Mouse (Mus musculus): ENCODE data around the gene Lias. TPM values are rescaled to one million over a fixed set of nuclear protein-coding genes. Genes with fewer than 3 reads are reported as not detected.
A peak's percentile ranks its signal among the peaks of the same experiment; 100 is the strongest.

Lias gene
- polyA plus RNA-seq, 1 experiment from 2014 or later = 62.5 TPM

GRCm38 (mm10) chr5:65434471-65435362 is 43.4 kb downstream of the Lias start:
- no peaks in the 10 kb centered on the region for H3K27me3 ChIP-seq
- peaks cover 14% of the 10 kb centered on the region for H3K4me1 ChIP-seq
- H3K4me3 ChIP-seq = peak overlapping the region; percentile 84
- H3K4me2 ChIP-seq (replicated peaks) = peak overlapping the region; percentile 86
- no peaks in the 10 kb centered on the region for H3K9me3 ChIP-seq
- peak; percentile 14; the same call in 1 of the 2 replicates for ATAC-seq (replicated peaks)
- H3K36me3 ChIP-seq = no peaks in the 10 kb centered on the region
- 2% methylated on average over 15 of the region's 15 CpGs for WGBS
- peak overlapping the region; percentile 87 for H3K9ac ChIP-seq (replicated peaks)
- H3K27ac ChIP-seq (replicated peaks) = peak overlapping the region; percentile 79

DNA sequence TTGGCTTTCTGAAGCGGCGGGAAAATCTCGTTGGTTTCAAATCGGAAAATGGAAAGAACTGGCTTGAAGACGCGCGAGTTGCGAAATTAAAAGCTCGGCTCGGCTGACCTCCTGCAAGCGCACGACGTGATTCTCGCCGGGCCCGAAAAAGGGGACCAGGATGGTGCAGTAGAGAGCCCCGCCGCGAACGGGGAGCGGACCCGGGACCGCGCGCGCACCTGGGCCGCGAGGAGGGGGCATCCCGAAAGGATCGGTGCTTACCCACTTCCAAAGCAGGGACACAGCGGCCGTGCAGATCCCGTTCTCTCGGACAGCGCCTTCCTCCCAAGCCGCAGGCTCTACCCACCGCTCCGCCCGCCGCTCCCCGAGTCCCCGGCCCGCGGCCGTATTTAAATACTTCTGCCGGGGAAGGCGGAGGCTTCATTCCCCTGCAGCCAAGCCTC is 44.1 kb downstream of the Lias start:
- Histone ChIP-seq H3K9me3 (no peaks in the 10 kb centered on the region), H3K9ac (replicated peaks) (peak overlapping the region; percentile 87), H3K27ac (replicated peaks) (peak overlapping the region; percentile 79), H3K4me3 (peak overlapping the region; percentile 84), H3K4me1 (peaks cover 14% of the 10 kb centered on the region), H3K4me2 (replicated peaks) (peak overlapping the region; percentile 86), H3K27me3 (no peaks in the 10 kb centered on the region), H3K36me3 (no peaks in the 10 kb centered on the region)
- WGBS = under 1% methylated on average over 46 of the region's 47 CpGs
- ATAC-seq (replicated peaks) = no peak

DNA sequence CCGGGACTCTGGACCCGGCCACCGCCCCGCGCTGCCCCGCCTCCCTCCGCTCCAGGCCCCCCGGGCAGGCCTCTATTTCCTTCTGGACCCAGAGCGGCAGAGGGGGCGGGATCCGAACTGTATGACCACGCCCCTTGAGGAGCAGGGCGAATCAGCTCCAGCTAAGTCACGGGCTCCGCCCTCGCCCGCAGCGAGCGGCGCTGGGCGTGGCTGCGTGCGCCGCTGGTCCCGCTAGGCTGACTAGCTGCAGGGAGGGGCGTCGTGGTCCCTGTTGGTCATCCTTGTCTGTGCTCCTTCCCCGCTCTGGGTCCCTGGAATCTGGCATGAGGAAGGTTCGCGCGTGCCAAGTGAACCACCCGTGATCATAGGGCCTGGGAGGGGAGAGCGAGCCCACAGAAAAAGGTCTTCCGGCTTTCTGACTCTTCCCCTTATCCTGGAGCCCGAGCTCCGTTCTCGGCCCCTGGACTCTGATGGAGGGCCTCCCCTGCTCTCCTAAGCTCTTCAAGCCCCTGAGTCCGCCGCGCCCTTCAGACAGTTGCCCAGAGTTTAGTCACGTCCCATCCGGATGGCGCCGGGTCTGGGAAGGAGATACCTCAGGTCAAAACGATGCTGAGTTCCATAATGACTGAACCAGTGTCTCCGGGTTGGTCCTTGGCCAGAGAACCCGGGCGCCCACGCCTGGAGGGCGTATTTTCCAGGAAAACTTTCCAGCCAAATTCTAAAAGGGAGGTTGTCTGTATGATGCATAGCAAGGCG is 44.7 kb downstream of the Lias start, which contains the start of gene Ugdh:
TSS of gene Ugdh (minus strand) at position 144 of the 756 bp plus-strand sequence.
- Histone ChIP-seq H3K9ac (replicated peaks) (peak within 1 kb of the TSS; percentile 87), H3K9me3 (no peaks in the 10 kb centered on the region), H3K27ac (replicated peaks) (peak within 1 kb of the TSS; percentile 79), H3K27me3 (no peaks in the 10 kb centered on the region), H3K36me3 (no peaks in the 10 kb centered on the region), H3K4me1 (peaks cover 14% of the 10 kb centered on the region), H3K4me2 (replicated peaks) (peak within 1 kb of the TSS; percentile 86), H3K4me3 (peak within 1 kb of the TSS; percentile 84)
- under 1% methylated on average over 51 of the region's 51 CpGs for WGBS
- ATAC-seq (replicated peaks) = peak; percentile 98

GRCm38 (mm10) chr5:65438041-65438440 is 46.7 kb downstream of the Lias start:
- Histone ChIP-seq H3K4me2 (replicated peaks) (no peak overlapping the region), H3K4me1 (peaks cover 14% of the 10 kb centered on the region), H3K27ac (replicated peaks) (no peak overlapping the region), H3K27me3 (no peaks in the 10 kb centered on the region), H3K4me3 (no peak overlapping the region), H3K9ac (replicated peaks) (no peak overlapping the region), H3K36me3 (no peaks in the 10 kb centered on the region), H3K9me3 (no peaks in the 10 kb centered on the region)
- no peak for ATAC-seq (replicated peaks)

GRCm38 (mm10) chr5:65444981-65445380 is 53.7 kb downstream of the Lias start:
- Histone ChIP-seq H3K4me2 (replicated peaks) (no peak overlapping the region), H3K27me3 (no peaks in the 10 kb centered on the region), H3K36me3 (peaks cover 10% of the 10 kb centered on the region; the same call in 1 of the 2 replicates), H3K27ac (replicated peaks) (no peak overlapping the region), H3K4me3 (no peak overlapping the region), H3K9me3 (no peaks in the 10 kb centered on the region), H3K4me1 (no peaks in the 10 kb centered on the region), H3K9ac (replicated peaks) (no peak overlapping the region)
- 72% methylated on average over 3 of the region's 6 CpGs for WGBS
- no peak for ATAC-seq (replicated peaks)

DNA sequence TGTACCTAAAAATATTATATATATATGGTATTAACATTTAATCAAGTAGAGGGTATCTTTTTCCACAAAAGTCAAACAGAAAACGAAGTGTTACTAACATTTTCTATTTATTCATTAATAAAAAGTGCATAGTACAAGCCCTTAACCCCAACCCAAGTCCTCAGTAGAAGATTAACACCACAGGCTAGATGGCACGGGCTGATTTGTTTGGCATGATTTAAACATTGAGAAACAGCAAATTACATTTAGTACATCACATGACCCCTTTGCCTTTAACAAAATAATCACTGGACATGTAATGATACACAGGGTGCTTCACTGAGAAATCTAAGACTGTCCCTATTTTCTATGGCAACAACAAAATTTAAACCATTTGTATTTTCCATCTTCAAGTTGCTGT is 55.5 kb downstream of the Lias start:
- Histone ChIP-seq H3K9ac (replicated peaks) (no peak overlapping the region), H3K27me3 (no peaks in the 10 kb centered on the region), H3K27ac (replicated peaks) (no peak overlapping the region), H3K4me3 (no peak overlapping the region), H3K4me1 (no peaks in the 10 kb centered on the region), H3K36me3 (peaks cover 10% of the 10 kb centered on the region; the same call in 1 of the 2 replicates), H3K9me3 (no peaks in the 10 kb centered on the region), H3K4me2 (replicated peaks) (no peak overlapping the region)
- no peak for ATAC-seq (replicated peaks)
- 77% methylated on average over 2 of the region's 2 CpGs for WGBS

GRCm38 (mm10) chr5:65447826-65448225 is 56.5 kb downstream of the Lias start:
- peaks cover 10% of the 10 kb centered on the region; the same call in 1 of the 2 replicates for H3K36me3 ChIP-seq
- H3K9ac ChIP-seq (replicated peaks) = no peak overlapping the region
- WGBS = 66% methylated on average over 2 of the region's 2 CpGs
- no peaks in the 10 kb centered on the region for H3K27me3 ChIP-seq
- no peak overlapping the region for H3K4me2 ChIP-seq (replicated peaks)
- no peak overlapping the region for H3K4me3 ChIP-seq
- no peak overlapping the region for H3K27ac ChIP-seq (replicated peaks)
- no peaks in the 10 kb centered on the region for H3K9me3 ChIP-seq
- H3K4me1 ChIP-seq = no peaks in the 10 kb centered on the region
- ATAC-seq (replicated peaks) = no peak

DNA sequence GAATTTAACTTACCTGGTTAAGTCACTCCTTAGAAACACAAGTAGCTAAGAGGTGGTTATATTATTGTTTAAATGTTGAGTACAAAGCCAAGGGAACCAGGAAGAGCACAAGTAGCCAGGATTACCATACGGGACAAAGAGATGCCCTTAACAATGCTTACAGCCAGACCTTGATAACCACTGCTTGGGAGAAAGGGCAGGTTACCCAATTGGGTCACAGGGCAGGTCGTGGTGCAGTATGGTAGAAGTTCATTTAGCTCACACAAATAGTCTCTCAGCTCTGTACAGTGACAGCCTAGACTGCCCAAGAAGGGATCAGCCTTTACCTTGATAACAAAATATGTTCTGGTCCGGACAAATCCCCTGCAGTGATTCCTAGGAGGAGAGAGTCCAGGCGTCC is 57.6 kb downstream of the Lias start:
- peaks cover 10% of the 10 kb centered on the region; the same call in 1 of the 2 replicates for H3K36me3 ChIP-seq

DNA sequence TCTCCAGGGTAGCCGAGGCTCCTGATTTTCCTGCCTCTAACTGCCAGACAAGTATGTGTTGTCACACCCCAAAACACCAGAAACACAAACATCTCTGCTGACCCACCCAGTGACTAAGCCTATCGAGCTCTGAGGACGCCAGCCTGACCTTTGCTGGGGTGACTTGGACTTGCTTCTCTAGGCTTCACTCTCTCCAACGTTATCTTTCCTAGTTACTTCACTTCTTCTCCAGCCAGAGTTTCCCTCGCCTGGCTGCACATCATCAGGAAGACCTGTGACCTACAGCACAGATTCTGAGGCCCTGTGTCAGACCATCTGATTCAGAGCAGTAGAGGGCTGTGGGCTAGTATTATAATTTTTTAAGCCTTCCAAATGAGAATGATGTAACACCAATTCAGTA is 63.5 kb downstream of the Lias start:
- no peaks in the 10 kb centered on the region for H3K9me3 ChIP-seq
- H3K4me3 ChIP-seq = no peak overlapping the region
- H3K27ac ChIP-seq (replicated peaks) = no peak overlapping the region
- 85% methylated on average over 5 of the region's 5 CpGs for WGBS
- H3K4me1 ChIP-seq = no peaks in the 10 kb centered on the region
- ATAC-seq (replicated peaks) = no peak
- no peak overlapping the region for H3K4me2 ChIP-seq (replicated peaks)
- no peaks in the 10 kb centered on the region for H3K27me3 ChIP-seq
- no peak overlapping the region for H3K9ac ChIP-seq (replicated peaks)
- H3K36me3 ChIP-seq = peaks cover 2% of the 10 kb centered on the region; the same call in 1 of the 2 replicates

More for the DNA sequence above, 57.6 kb downstream of the Lias start:
- H3K4me2 ChIP-seq (replicated peaks) = no peak overlapping the region
- no peak overlapping the region for H3K4me3 ChIP-seq
- no peaks in the 10 kb centered on the region for H3K9me3 ChIP-seq
- H3K9ac ChIP-seq (replicated peaks) = no peak overlapping the region
- no peak for ATAC-seq (replicated peaks)
- no peaks in the 10 kb centered on the region for H3K27me3 ChIP-seq
- H3K4me1 ChIP-seq = no peaks in the 10 kb centered on the region
- 82% methylated on average over 4 of the region's 4 CpGs for WGBS
- no peak overlapping the region for H3K27ac ChIP-seq (replicated peaks)

DNA sequence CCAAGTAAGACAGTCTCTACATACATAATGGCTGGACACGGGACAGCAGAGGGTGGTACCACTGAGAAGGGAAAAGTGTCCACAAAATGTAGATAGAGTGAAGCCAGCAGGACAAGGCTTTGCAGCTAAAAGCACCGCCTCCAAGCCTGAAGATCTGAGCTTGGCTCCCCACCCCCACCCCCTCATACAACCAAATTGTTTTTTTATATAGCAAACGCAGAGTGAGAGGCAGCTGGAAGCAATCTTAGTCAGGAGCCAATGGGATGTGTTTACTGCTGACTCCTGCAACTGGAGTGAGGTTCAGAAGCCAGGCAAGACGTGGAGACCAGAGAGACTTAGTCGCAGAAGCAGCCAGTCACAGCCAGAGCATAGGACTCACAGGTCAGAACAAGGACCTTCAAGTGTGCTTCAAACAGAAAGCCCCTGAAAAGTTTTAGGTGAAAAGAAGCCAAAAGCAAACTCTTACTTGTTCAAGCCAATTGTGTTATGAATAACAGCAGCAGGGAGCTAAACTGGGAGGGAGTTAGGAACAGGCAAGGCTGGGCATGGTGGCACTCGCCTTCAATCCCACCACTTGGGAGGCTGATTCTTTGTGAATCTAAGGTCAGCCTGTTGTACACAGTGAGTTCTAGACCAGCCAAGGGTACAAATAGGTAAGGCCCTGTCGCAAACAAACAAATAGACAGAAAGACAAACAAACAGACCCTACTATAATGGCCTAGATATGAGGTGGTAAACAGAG is 66.0 kb downstream of the Lias start:
- 65% methylated on average over 7 of the region's 7 CpGs for WGBS
- Histone ChIP-seq H3K9ac (replicated peaks) (no peak overlapping the region), H3K27me3 (no peaks in the 10 kb centered on the region), H3K36me3 (peaks cover 6% of the 10 kb centered on the region; the same call in 1 of the 2 replicates), H3K27ac (replicated peaks) (no peak overlapping the region; the same call in 1 of the 2 replicates), H3K4me3 (no peak overlapping the region), H3K4me2 (replicated peaks) (no peak overlapping the region), H3K9me3 (no peaks in the 10 kb centered on the region), H3K4me1 (no peaks in the 10 kb centered on the region)
- ATAC-seq (replicated peaks) = no peak

GRCm38 (mm10) chr5:65457846-65458245 is 66.5 kb downstream of the Lias start:
- Histone ChIP-seq H3K4me3 (no peak overlapping the region), H3K4me1 (no peaks in the 10 kb centered on the region), H3K4me2 (replicated peaks) (no peak overlapping the region), H3K27ac (replicated peaks) (no peak overlapping the region), H3K27me3 (no peaks in the 10 kb centered on the region), H3K9me3 (no peaks in the 10 kb centered on the region), H3K9ac (replicated peaks) (no peak overlapping the region), H3K36me3 (peaks cover 6% of the 10 kb centered on the region; the same call in 1 of the 2 replicates)
- ATAC-seq (replicated peaks) = no peak
- 79% methylated on average over 5 of the region's 5 CpGs for whole genome bisulfite sequencing

Measured in forebrain, embryonic 15.5 days (tissue).